Mouse (Mus musculus): ENCODE data around the gene Chpt1.

DNA sequence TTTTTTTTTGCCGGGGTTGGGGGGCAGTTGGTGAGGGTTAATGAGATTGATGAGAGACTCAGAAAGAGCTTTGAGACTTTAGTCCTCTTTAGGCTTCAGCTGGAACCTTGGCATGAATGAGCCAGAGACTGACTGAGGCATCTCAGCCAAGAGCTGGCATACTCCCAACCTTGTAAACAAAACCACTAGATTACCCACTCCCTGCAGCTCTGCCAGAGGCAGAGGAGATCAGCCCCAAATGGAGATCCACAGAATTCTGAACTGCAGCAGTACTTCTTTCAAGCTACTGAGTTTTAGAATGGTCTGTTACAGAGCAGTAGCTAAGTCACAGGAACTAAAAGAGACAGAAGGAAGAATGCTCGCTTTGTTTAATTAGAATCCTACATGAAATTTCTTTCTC, 52.7 kb downstream of the Chpt1 start:
- no peak for TF ChIP-seq CHD2 (IDR thresholded peaks at IDR 0.05; ENCODE audit: low read depth, low read length)
- TF ChIP-seq ZC3H11A (IDR thresholded peaks at IDR 0.05; ENCODE audit: borderline replicate concordance, low read depth, low read length), result no peak
- no peak for TF ChIP-seq HCFC1 (IDR thresholded peaks at IDR 0.05; ENCODE audit: borderline replicate concordance, insufficient read depth, low read length)
